Mouse (Mus musculus): Measurements from ENCODE around the gene Defb9.
"Not testable (repeated sequence)": the region's sequence is repeated elsewhere in the genome, so short reads cannot be mapped to it uniquely, and the experiment has no call there.

Defb9 gene

DNA sequence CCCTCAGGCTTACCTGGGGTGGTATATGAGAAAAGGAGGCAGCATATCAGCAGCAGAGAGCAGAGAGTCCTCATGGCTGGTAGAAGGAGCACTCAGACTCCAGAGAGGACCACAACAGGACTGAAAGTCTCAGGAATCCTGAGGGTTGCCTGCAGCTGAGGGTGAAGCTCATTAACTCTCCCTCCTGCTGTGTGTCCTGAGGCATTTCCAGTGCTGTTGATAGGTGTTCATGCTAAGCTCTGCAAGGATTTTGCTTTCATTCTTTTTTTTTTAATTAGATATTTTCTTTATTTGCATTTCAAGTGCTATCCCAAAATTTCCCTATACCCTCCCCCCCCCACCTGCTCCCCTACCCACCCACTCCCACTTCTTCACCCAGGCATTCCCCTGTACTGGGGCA lies at the start of gene Defb9:
Gene Defb9 (minus strand): TSS at position 101 of the 400 bp plus-strand sequence.
- ATAC-seq (ENCODE audit: insufficient number of reproducible peaks, low FRiP score, low TSS enrichment), result not testable (repeated sequence)

DNA sequence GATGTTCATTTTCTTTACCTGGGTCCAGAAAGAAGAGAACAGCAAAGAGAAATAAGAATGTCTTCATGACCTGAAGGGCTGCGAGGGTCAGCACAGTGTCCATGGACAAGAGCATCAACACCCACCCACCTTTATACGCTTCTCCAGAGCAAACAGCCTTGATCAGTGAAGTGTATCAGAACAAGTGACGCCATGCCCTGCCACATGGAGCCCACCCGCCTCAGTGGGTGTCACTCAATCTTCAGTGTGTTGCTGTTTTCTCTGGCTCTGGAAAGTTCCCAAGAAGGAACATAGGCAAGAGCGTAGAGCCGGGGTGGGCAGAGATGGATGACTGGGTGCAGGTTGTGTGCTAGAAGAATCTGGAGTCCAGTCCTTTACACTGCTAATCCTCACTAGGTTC lies 47.4 kb upstream of the Defb9 start, which contains the start of gene Defb15:
Gene Defb15 (minus strand): TSS at position 101 of the 400 bp plus-strand sequence.
- no peak for ATAC-seq (ENCODE audit: insufficient number of reproducible peaks, low FRiP score, low TSS enrichment)

GRCm38 (mm10) chr8:21930754-21931153 lies 45.5 kb upstream of the Defb9 start:
- ATAC-seq (ENCODE audit: insufficient number of reproducible peaks, low FRiP score, low TSS enrichment), result not testable (repeated sequence)

- no peak for ATAC-seq (ENCODE audit: insufficient number of reproducible peaks, low FRiP score, low TSS enrichment)
These were observed 30.4 kb upstream of the Defb9 start for GRCm38 (mm10) chr8:21915625-21916024.

- ATAC-seq (ENCODE audit: insufficient number of reproducible peaks, low FRiP score, low TSS enrichment), result no peak
These were observed 27.3 kb upstream of the Defb9 start for GRCm38 (mm10) chr8:21912554-21912953.

DNA sequence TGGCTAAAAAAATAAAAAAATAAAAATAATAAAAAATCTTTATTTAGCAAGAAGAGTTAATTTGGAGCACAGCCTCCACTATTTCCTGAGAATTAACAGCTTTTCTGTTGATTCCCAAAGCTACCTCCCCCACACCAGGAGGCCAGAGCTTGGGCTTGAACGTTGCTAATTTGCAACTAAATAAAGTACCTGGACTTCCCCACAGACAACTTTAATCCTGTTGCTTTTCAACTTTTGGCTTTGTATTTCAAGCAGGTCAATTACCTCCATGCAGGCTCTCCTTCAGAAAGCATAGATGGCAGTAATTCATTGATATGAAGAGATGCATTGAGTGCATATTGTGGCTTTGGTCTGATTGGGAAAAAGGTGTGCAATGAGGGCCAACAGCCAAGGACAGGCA lies 26.7 kb upstream of the Defb9 start:
- no peak for ATAC-seq (ENCODE audit: insufficient number of reproducible peaks, low FRiP score, low TSS enrichment)

- ATAC-seq (ENCODE audit: insufficient number of reproducible peaks, low FRiP score, low TSS enrichment), result not testable (repeated sequence)
These were observed 21.1 kb upstream of the Defb9 start, which contains the start of gene Defb11 for GRCm38 (mm10) chr8:21906290-21906689. Defb11 (minus strand) TSS chr8:21906412.

- not testable (repeated sequence) for ATAC-seq (ENCODE audit: insufficient number of reproducible peaks, low FRiP score, low TSS enrichment)
These were observed 26.6 kb downstream of the Defb9 start, which contains the start of gene Defb10 for GRCm38 (mm10) chr8:21858586-21858985. Defb10 (plus strand) TSS chr8:21858901.

All from cerebellum, adult (tissue).